Mouse (Mus musculus) ES-Bruce4 (cell line): ENCODE data around the gene Acoxl.

Experiments used
- CTCF ChIP-seq: IDR thresholded peaks from one replicate; pipeline ENCODE4 v1.8.1; 2011; ENCODE audit warnings: low read depth, low read length
- EP300 ChIP-seq: IDR thresholded peaks from 2 replicates; pipeline ENCODE4 v1.6.1; 2011; ENCODE audit warnings: low read depth, low read length; ENCODE audit not compliant: insufficient read depth

DNA sequence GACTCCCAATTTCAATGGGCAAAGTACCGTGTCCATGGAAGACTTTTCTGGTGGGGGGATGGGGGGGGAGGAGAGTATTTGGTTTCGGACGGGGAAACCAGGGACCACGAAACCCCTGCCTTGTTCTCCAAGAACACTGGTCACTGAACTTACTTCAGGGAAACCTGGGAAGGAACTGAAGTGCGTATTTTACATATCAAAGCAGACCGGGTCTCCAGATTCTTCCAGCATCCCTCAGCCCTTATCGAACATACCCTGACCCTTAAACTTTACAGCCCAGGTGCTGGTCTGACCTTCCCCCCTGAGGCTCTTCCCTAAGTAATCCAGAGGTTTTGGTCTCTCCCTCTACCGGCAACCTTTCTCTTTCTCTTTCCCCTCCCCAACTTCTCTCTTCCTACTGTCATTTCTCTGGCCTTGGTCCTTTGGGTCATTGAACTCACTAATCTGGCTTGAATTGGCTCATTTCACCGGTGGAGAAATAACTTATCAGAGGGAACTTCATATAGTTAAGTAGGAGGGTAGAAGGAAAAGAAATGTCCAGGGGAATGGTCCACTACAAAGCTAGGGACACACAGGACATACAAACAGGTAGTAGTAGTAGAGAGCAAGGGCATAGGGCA lies 48.9 kb upstream of the Acoxl start:
- TF ChIP-seq CTCF (no peak), EP300 (no peak)
